Mouse (Mus musculus): Measurements from ENCODE around the gene Ascc1. TPM values are rescaled to one million over a fixed set of nuclear protein-coding genes. Genes with fewer than 3 reads are reported as not detected.

Gene Ascc1
- polyA plus RNA-seq (2012; rRNA removed) = 97.0 and 99.2 TPM in 2 replicates

DNA sequence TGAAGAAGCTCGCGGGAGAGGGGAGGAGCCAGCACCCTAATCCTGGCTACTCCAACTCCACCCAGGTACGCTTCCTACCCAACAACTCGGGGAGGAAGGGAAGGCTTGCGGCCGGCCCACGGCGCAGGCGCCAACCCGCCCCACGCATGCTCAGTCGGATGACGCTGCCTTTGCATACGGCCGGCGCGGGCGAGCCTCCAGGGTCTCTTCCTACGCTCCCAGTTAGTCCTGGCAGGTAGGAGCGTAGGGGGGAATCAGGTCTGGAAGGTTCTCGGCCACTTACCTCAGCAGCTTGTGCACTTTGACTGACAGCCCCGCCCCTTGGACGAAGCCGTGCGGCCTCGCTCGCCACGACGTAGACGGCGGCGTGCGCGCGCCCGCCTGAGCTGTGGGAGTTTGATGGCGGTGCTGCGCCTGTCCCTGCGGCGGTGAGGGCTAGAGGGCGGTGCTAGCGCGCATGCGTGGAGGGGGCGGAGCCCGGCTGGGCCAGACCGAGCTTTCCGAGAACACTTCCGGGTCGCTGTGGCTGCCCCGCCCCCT lies at the start of gene Ascc1, which contains the start of gene Anapc16:
Ascc1 (plus strand) TSS at position 133 of the 540 bp plus-strand sequence.
Anapc16 (minus strand) TSS at position 463 of the 540 bp plus-strand sequence.
- no peaks in the 10 kb centered on the region for H3K27me3 ChIP-seq (ENCODE audit: control insufficient read depth, insufficient read depth, low read length)
- H3K4me1 ChIP-seq (ENCODE audit: control insufficient read depth, insufficient read depth, low read length) = peaks cover 2% of the 10 kb centered on the region
- TF ChIP-seq POLR2A (IDR thresholded peaks at IDR 0.05; ENCODE audit: control insufficient read depth, low read depth, low read length) (peak; percentile 89), CTCF (IDR thresholded peaks at IDR 0.05; ENCODE audit: control insufficient read depth, insufficient read depth, insufficient replicate concordance, low read depth, low read length) (no peak)
- H3K4me3 ChIP-seq (ENCODE audit: control insufficient read depth, low read depth, low read length) = peak within 1 kb of the TSS; percentile 98
- no peaks in the 10 kb centered on the region; the same call in none of the 2 replicates for H3K36me3 ChIP-seq (ENCODE audit: control insufficient read depth, insufficient read depth, low read length)
- peak within 1 kb of the TSS; percentile 99 for H3K27ac ChIP-seq (ENCODE audit: control insufficient read depth, insufficient read depth, low read depth, low read length)

DNA sequence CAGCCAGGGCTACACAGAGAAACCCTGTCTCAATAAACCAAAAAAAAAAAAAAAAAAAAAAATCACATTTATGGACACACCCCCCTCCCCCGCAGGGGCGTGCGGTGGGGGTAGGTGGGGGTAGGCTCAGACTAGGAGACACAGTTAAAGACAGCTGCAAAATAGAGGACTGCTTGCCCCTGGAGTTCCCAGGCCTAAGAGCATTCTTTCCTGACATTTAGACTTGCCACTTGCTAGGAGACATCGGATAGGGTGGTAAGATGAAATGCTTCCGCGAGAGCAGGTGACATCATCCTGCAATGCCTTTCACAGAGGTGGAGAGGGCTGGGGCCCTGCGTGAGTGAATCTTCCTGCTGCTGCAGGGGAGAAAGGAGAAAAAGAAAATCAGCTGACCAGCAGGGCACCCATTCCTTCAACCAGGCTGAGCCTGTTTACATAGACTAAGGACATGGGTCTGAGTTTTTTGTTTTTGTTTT lies 49.0 kb upstream of the Ascc1 start:
- TF ChIP-seq CTCF (IDR thresholded peaks at IDR 0.05; ENCODE audit: control insufficient read depth, insufficient read depth, insufficient replicate concordance, low read depth, low read length) (no peak), POLR2A (IDR thresholded peaks at IDR 0.05; ENCODE audit: control insufficient read depth, low read depth, low read length) (no peak)
- Histone ChIP-seq H3K36me3 (ENCODE audit: control insufficient read depth, insufficient read depth, low read length) (no peaks in the 10 kb centered on the region), H3K27ac (ENCODE audit: control insufficient read depth, insufficient read depth, low read depth, low read length) (no peak overlapping the region), H3K4me1 (ENCODE audit: control insufficient read depth, insufficient read depth, low read length) (peaks cover 42% of the 10 kb centered on the region), H3K4me3 (ENCODE audit: control insufficient read depth, low read depth, low read length) (no peak overlapping the region), H3K27me3 (ENCODE audit: control insufficient read depth, insufficient read depth, low read length) (no peaks in the 10 kb centered on the region)

DNA sequence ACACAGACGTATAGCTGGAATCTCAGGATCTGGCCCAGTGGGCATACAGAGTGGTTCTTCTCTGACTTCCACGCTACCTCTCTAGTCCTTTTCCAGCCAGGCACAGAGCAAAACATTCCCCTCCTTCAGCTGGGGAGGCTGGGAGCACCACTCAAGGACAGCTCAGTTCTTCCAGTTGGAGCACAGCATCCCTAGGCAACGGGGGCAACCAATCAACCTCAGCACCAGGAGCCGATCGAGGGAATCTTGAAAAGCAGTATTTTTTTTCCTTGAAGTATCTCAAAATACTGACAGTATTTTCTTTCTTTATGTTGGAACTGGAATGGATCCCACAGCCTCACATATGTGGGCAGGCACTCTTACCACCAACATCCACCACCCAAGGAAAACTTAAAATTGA lies 45.9 kb upstream of the Ascc1 start:
- H3K36me3 ChIP-seq (ENCODE audit: control insufficient read depth, insufficient read depth, low read length) = no peaks in the 10 kb centered on the region
- peak overlapping the region; percentile 45 for H3K27ac ChIP-seq (ENCODE audit: control insufficient read depth, insufficient read depth, low read depth, low read length)
- H3K4me3 ChIP-seq (ENCODE audit: control insufficient read depth, low read depth, low read length) = no peak overlapping the region
- TF ChIP-seq POLR2A (IDR thresholded peaks at IDR 0.05; ENCODE audit: control insufficient read depth, low read depth, low read length) (no peak), CTCF (IDR thresholded peaks at IDR 0.05; ENCODE audit: control insufficient read depth, insufficient read depth, insufficient replicate concordance, low read depth, low read length) (no peak)
- H3K4me1 ChIP-seq (ENCODE audit: control insufficient read depth, insufficient read depth, low read length) = peaks cover 28% of the 10 kb centered on the region
- no peaks in the 10 kb centered on the region for H3K27me3 ChIP-seq (ENCODE audit: control insufficient read depth, insufficient read depth, low read length)

DNA sequence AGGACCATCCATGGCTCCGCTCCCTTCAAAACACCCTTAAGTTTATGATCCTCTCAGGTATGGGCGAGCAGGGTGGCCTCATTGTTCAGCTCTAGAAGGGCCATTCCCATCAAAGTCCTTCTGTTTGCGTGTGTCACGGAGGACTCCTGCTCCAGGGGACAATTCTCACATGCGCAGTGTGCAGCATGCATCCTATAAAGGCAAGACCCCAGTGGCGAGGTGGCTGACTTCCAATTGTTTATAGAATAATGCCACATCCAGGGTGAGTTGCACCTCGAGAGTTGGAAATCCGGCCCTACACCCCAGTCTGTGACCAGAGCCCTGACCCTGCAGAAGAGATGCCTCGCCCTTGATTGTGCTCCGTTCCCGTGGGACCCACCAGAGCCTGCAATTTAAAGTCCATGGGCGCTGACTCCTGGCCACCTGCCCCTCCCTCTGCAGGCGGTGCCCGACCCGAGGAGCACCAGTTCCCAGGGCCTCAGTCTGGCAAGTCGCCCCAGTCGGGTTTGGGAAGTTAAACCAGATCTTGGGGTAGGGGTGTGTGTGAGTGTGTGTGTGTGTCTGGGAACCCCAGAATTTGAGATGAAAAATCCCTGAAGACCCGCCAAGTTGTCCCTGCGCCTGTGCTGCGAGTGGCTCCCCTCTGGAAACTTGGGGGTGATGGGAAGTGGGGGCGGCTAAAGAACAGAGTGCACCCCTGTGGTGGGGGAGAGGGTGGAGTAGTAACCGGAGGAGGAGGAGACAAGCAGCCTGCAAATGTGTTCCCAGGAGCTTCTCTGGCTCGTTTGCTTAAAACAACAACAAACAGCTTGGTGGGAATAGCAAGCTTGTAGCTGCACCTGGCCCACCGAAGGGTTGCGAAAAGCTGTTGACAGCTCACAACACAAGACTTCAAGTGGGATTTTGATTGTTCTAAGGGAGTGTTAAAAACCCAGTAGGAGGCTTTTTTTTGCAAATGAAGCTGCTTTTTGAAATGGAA lies 45.1 kb upstream of the Ascc1 start:
- Histone ChIP-seq H3K27me3 (ENCODE audit: control insufficient read depth, insufficient read depth, low read length) (no peaks in the 10 kb centered on the region), H3K36me3 (ENCODE audit: control insufficient read depth, insufficient read depth, low read length) (no peaks in the 10 kb centered on the region), H3K4me3 (ENCODE audit: control insufficient read depth, low read depth, low read length) (no peak overlapping the region), H3K4me1 (ENCODE audit: control insufficient read depth, insufficient read depth, low read length) (peaks cover 23% of the 10 kb centered on the region), H3K27ac (ENCODE audit: control insufficient read depth, insufficient read depth, low read depth, low read length) (peak overlapping the region; percentile 2; the same call in 1 of the 2 replicates)
- TF ChIP-seq CTCF (IDR thresholded peaks at IDR 0.05; ENCODE audit: control insufficient read depth, insufficient read depth, insufficient replicate concordance, low read depth, low read length) (no peak), POLR2A (IDR thresholded peaks at IDR 0.05; ENCODE audit: control insufficient read depth, low read depth, low read length) (no peak)

DNA sequence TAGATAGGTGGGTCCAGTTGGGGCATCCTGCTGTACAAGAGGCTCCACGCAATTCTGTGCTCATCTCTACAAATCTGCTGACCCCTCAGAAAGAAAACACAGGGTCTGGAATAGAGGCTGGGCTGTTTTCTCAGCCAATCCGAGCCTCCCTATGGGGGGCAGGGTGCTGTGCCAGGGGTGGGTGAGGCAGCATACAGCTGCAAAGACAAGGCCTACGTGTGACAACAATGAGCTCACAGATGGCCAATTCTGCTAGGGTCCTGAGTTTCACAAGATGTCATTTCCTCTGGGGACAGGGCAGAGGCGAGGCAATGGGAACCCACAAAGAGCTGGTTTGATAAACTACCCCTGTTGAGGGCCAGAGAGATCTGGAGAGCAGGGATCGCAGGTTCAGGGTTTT lies 44.1 kb upstream of the Ascc1 start:
- H3K4me1 ChIP-seq (ENCODE audit: control insufficient read depth, insufficient read depth, low read length) = peaks cover 16% of the 10 kb centered on the region
- no peak overlapping the region for H3K4me3 ChIP-seq (ENCODE audit: control insufficient read depth, low read depth, low read length)
- H3K27me3 ChIP-seq (ENCODE audit: control insufficient read depth, insufficient read depth, low read length) = no peaks in the 10 kb centered on the region
- no peaks in the 10 kb centered on the region for H3K36me3 ChIP-seq (ENCODE audit: control insufficient read depth, insufficient read depth, low read length)
- H3K27ac ChIP-seq (ENCODE audit: control insufficient read depth, insufficient read depth, low read depth, low read length) = no peak overlapping the region
- no peak for TF ChIP-seq POLR2A (IDR thresholded peaks at IDR 0.05; ENCODE audit: control insufficient read depth, low read depth, low read length)
- no peak for TF ChIP-seq CTCF (IDR thresholded peaks at IDR 0.05; ENCODE audit: control insufficient read depth, insufficient read depth, insufficient replicate concordance, low read depth, low read length)

DNA sequence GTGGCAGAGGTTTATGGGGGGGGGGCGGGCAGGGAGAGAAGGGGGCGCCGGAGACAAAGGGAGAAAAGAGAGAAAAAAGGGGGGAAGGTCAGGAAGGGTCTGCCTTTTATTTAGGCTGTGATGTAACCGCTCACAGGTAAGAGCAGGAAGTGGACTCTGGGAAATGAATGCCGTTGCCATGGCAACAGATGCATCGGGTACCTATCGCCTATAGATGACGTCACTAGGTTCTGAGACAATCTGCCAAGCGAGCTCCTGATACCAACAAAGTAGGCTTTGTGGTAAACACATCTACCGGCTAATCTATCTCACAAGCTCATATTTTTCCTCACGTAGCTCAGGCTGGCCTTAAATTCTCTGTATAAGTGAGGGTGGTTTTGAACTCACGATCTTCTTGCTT lies 43.1 kb upstream of the Ascc1 start:
- Histone ChIP-seq H3K27ac (ENCODE audit: control insufficient read depth, insufficient read depth, low read depth, low read length) (no peak overlapping the region), H3K27me3 (ENCODE audit: control insufficient read depth, insufficient read depth, low read length) (no peaks in the 10 kb centered on the region), H3K4me3 (ENCODE audit: control insufficient read depth, low read depth, low read length) (peak overlapping the region; percentile 13; the same call in 1 of the 2 replicates), H3K4me1 (ENCODE audit: control insufficient read depth, insufficient read depth, low read length) (peaks cover 15% of the 10 kb centered on the region), H3K36me3 (ENCODE audit: control insufficient read depth, insufficient read depth, low read length) (no peaks in the 10 kb centered on the region)
- TF ChIP-seq CTCF (IDR thresholded peaks at IDR 0.05; ENCODE audit: control insufficient read depth, insufficient read depth, insufficient replicate concordance, low read depth, low read length) = no peak
- no peak for TF ChIP-seq POLR2A (IDR thresholded peaks at IDR 0.05; ENCODE audit: control insufficient read depth, low read depth, low read length)

DNA sequence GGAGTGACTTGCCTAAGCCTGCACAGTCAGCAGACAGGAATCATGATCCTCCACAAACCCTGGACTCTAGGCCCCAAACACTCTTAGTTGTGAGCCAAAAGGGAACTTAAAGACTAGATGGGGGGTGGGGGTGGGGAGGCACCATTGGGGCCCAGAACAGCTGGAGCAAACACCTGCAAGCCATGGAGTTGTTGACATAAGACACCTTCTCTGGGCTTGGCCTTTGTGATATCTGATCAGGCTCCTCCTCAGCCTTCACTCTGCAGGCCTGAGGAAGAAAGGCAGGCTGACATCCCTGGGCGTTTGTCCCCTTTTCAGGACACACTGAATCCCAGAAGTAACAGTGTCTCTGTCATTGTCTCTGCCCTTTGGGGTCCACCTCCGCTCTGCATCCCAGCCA lies 39.0 kb upstream of the Ascc1 start:
- Histone ChIP-seq H3K27me3 (ENCODE audit: control insufficient read depth, insufficient read depth, low read length) (no peaks in the 10 kb centered on the region), H3K4me1 (ENCODE audit: control insufficient read depth, insufficient read depth, low read length) (peaks cover 12% of the 10 kb centered on the region), H3K4me3 (ENCODE audit: control insufficient read depth, low read depth, low read length) (no peak overlapping the region), H3K27ac (ENCODE audit: control insufficient read depth, insufficient read depth, low read depth, low read length) (no peak overlapping the region), H3K36me3 (ENCODE audit: control insufficient read depth, insufficient read depth, low read length) (no peaks in the 10 kb centered on the region)
- no peak for TF ChIP-seq CTCF (IDR thresholded peaks at IDR 0.05; ENCODE audit: control insufficient read depth, insufficient read depth, insufficient replicate concordance, low read depth, low read length)
- no peak for TF ChIP-seq POLR2A (IDR thresholded peaks at IDR 0.05; ENCODE audit: control insufficient read depth, low read depth, low read length)

All from testis, adult 2 months (tissue).